Mouse (Mus musculus) hindbrain, embryonic 14.5 days (tissue): Measurements from ENCODE around the gene Zbtb37. TPM values are rescaled to one million over a fixed set of nuclear protein-coding genes. Genes with fewer than 3 reads are reported as not detected.

Experiments used
- ATAC-seq: fragments of 200-750 bp; cut with Nextera tagmentation; 2 replicates; pipeline ENCODE4 v1.8.0; 2017; ENCODE audit warnings: moderate number of reproducible peaks, mild to moderate bottlenecking, moderate TSS enrichment, moderate library complexity; ENCODE audit not compliant: low FRiP score
- DNase-seq: peaks from one replicate; pipeline ENCODE4 v3.0.0-alpha.2; 2015; ENCODE audit warnings: low spot score
- H3K27ac ChIP-seq: fragments of 300-500 bp; sonication (generic); 2 replicates; pipeline ENCODE4 v1.5.1; 2014; ENCODE audit warnings: mild to moderate bottlenecking, moderate library complexity
- H3K27me3 ChIP-seq: fragments of 300-500 bp; sonication (generic); 2 replicates; pipeline ENCODE4 v1.6.1; 2014; ENCODE audit warnings: mild to moderate bottlenecking, low read length, mixed read lengths; ENCODE audit not compliant: control insufficient read depth, insufficient read depth
- H3K36me3 ChIP-seq: fragments of 300-500 bp; sonication (generic); replicated peaks from 2 replicates; pipeline ENCODE4 v1.6.1; 2014; ENCODE audit not compliant: control insufficient read depth, insufficient read depth
- H3K4me1 ChIP-seq: fragments of 300-500 bp; sonication (generic); replicated peaks from 2 replicates; pipeline ENCODE4 v1.6.1; 2014; ENCODE audit warnings: antibody characterized with exemption, low read length, mixed read lengths; ENCODE audit not compliant: control insufficient read depth, insufficient read depth
- H3K4me2 ChIP-seq: fragments of 300-500 bp; sonication (generic); replicated peaks from 2 replicates; pipeline ENCODE4 v1.6.1; 2014; ENCODE audit warnings: mild to moderate bottlenecking, moderate library complexity
- H3K4me3 ChIP-seq: fragments of 300-500 bp; sonication (generic); replicated peaks from 2 replicates; pipeline ENCODE4 v1.5.1; 2014; ENCODE audit warnings: mild to moderate bottlenecking, low read length
- H3K9ac ChIP-seq: fragments of 300-500 bp; sonication (generic); 2 replicates; pipeline ENCODE4 v1.6.1; 2014
- H3K9me3 ChIP-seq: fragments of 300-500 bp; sonication (generic); 2 replicates; pipeline ENCODE4 v1.6.1; 2016; ENCODE audit warnings: low read length; ENCODE audit not compliant: control insufficient read depth
- WGBS: fragments of 180-500 bp; shearing (Covaris S2); extraction: QIAGEN DNeasy Blood & Tissue Kit; methylation state at CpG from one replicate; pipeline ENCODE4 v1.1.7; 2014; 5-methylcytosine and 5-hydroxymethylcytosine counted together
- polyA plus RNA-seq: library from polyadenylated mRNA; unstranded; fragments of >200 nt; fragmentation: Nextera tagmentation; extraction: Ambion mirVana; gene quantifications from 2 replicates; pipeline ENCODE4 v1.2.1, GENCODE M21; 2014

Zbtb37 gene
- polyA plus RNA-seq, 1 experiment from 2014 or later, result 16.3 TPM

DNA sequence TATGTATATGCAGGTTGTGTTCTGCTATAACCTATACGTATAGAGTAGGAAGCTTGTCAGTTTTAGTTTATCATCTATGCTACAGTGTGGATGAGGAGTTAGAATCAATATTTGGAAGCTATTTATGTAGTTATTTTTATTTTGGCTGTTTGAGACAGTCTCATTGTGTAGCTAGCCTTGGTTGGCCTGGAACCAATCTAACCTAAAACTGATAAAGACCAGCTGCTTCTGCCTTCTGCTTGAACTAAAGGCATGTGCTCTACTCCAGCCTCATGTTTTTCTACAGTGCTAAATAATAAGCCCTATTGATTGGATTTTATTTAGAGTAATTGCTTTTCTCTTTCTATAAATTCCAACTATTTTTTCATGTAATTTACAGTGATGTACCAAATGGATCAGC is 67.4 kb downstream of the Zbtb37 start:
- no peak for DNase-seq
- no peak for ATAC-seq
- H3K9ac ChIP-seq, result no peak overlapping the region
- H3K4me2 ChIP-seq, result no peak overlapping the region
- WGBS, result 100% methylated on average over 1 of the region's 1 CpGs
- peaks cover 95% of the 10 kb centered on the region for H3K36me3 ChIP-seq
- no peaks in the 10 kb centered on the region for H3K27me3 ChIP-seq
- H3K9me3 ChIP-seq, result no peaks in the 10 kb centered on the region
- H3K4me3 ChIP-seq, result no peak overlapping the region
- no peak overlapping the region for H3K27ac ChIP-seq
- H3K4me1 ChIP-seq, result no peaks in the 10 kb centered on the region

DNA sequence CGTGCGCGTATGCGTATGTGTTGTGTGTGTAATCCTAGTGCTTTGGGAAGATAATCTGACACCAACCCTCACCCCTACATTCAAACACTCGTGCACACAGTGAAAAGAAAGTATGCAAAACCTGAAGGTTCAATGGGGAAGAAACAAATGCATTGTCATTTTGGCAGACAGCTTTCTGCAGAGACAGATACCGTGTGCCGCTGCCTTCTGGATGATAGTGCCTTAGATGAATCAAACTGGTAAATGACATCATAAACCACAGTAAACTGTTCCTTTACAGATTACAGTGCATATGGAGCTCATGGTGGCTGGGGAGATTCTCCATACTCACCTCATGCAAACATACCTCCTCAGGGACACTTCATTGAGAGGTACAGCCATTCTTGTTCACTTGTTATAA is 71.5 kb downstream of the Zbtb37 start:
- DNase-seq, result no peak
- WGBS, result 91% methylated on average over 7 of the region's 7 CpGs

More for the DNA sequence above, 71.5 kb downstream of the Zbtb37 start:
- H3K9ac ChIP-seq, result no peak overlapping the region
- H3K27me3 ChIP-seq, result no peaks in the 10 kb centered on the region
- H3K4me1 ChIP-seq, result no peaks in the 10 kb centered on the region
- no peak overlapping the region for H3K4me3 ChIP-seq
- no peak overlapping the region for H3K4me2 ChIP-seq
- no peak overlapping the region for H3K27ac ChIP-seq
- H3K9me3 ChIP-seq, result no peaks in the 10 kb centered on the region
- peaks cover 88% of the 10 kb centered on the region for H3K36me3 ChIP-seq
- no peak for ATAC-seq

Other genes starting within 250 kb of the Zbtb37 start
- gene Rabgap1l, start 241.6 kb downstream of the Zbtb37 start, polyA plus RNA-seq, result 41.7 and 45.3 TPM in 2 replicates
- 7.7 and 9.1 TPM in 2 replicates for gene Rc3h1, start 128.4 kb downstream of the Zbtb37 start, polyA plus RNA-seq
- gene Serpinc1, start 56.3 kb downstream of the Zbtb37 start, polyA plus RNA-seq, result 2.4 and 3.3 TPM in 2 replicates
- 28.3 and 30.8 TPM in 2 replicates for gene Dars2, start 35.8 kb upstream of the Zbtb37 start, polyA plus RNA-seq
- 9.4 and 10.8 TPM in 2 replicates for gene Cenpl, start 35.9 kb upstream of the Zbtb37 start, polyA plus RNA-seq
- gene Klhl20, start 96.7 kb upstream of the Zbtb37 start, polyA plus RNA-seq, result 20.3 and 23.2 TPM in 2 replicates
- gene Ankrd45, start 107.8 kb upstream of the Zbtb37 start, polyA plus RNA-seq, result 25.1 and 29.8 TPM in 2 replicates
- gene Tex50, start 124.5 kb upstream of the Zbtb37 start, polyA plus RNA-seq, result 0.59 and 0.66 TPM in 2 replicates
- gene Prdx6, start 216.4 kb upstream of the Zbtb37 start, polyA plus RNA-seq, result 188 and 199 TPM in 2 replicates